Mouse (Mus musculus) T-cell, adult 66 days (primary cell): ENCODE results near the gene Chn1. TPM values are rescaled to one million over a fixed set of nuclear protein-coding genes. Genes with fewer than 3 reads are reported as not detected.

Source experiments
- total RNA-seq, 2 experiments: library from RNA; stranded (reverse); gene quantifications; 3 replicates in 1 of 2; 4 replicates in 1 of 2; pipeline ENCODE4 v1.2.4; 2023

The Chn1 gene
- total RNA-seq, result under 1 TPM in 1 of 2 experiments, not detected in 1; 0.50 TPM

GRCm38 (mm10) chr2:73774786-73775682, at the start of gene Chn1:
Gene Chn1 (minus strand): TSS chr2:73775346.

GRCm38 (mm10) chr2:73580166-73580565, 195.0 kb downstream of the Chn1 start, which contains the start of gene Chrna1:
Gene Chrna1 (minus strand): TSS chr2:73580338.

Other genes with a start within 250 kb of the Chn1 start
- gene Wipf1, start 245.6 kb downstream of the Chn1 start, total RNA-seq, result 100 to 1,000 TPM; 203 to 214 TPM
- under 1 TPM in 1 of 2 experiments, not detected in 1; 0.18 TPM for gene Chrna1, start 195.0 kb downstream of the Chn1 start, total RNA-seq
- 10 to 100 TPM; 77.1 to 83.9 TPM for gene Atf2, start 117.3 kb upstream of the Chn1 start, total RNA-seq
- 100 to 1,000 TPM; 187 to 199 TPM for gene Atp5g3, start 136.0 kb upstream of the Chn1 start, total RNA-seq